Mouse (Mus musculus) layer of hippocampus, adult 9-10 months (tissue): ENCODE measurements around the gene Ccnd2.

Experiments used
- DNase-seq: peaks from one replicate; pipeline ENCODE4 v3.0.0; 2022; ENCODE audit warnings: low spot score

The Ccnd2 gene

DNA sequence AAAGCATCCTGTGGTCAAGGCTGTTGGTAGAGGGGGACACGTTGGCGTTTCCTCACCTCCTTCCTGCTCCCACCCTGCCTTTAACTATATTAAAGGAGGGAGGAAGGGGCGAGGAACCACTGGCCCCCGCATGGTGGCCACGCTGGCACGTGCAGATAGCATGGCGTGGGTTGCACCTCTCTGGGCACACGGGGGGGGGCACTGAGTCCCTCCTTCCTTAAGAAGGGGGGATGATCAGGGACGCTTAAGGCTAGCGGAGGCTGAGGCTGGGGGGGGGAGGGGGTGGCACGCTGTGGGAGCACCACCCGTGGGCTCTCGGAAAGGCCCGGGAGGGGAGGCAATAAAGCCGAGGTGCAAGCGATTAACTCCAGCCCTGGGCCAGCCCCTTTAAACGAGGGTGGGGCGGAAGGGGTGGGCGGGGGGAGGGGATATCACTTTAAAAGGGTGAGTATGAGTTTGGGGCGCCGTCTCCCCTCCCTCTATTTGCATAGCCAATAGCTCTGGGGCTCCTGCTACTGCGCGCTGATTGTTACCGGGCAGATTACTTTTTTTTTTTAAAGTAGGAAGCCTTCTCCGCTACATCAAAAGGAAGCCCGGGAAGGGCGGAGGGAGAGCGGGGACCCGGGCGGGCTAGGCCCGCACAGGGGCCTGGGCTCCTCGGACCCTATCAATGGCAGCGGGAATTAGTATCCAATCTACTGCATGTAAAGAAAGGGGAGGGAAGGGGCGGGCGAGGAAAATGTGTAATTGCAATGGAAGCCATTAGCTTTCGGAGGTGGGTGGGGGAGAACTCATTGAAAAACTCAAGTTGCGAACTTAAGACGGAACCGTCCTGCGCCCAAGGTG, at the start of gene Ccnd2:
Ccnd2 (minus strand) TSS at position 88 of the 846 bp plus-strand sequence.
- no peak for DNase-seq

DNA sequence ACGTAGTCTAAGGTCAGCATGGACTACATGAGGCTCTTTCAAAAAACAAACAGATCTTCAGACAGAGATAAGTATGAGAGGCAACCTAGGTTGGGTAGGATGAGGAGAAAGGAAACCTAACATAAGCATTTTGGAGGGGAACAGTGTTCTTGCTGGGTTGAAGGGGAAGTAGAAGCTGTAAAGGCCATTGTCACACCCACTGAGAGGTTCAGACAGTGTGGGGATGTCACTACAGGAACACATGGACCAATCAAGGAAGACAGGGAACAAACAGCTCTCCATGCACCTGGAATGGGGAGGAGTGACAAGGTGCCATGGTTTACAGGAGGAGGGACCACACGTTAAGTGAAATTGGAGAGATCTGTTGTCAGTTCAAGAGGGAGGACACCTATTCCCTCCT, 45.0 kb upstream of the Ccnd2 start:
- no peak for DNase-seq

DNA sequence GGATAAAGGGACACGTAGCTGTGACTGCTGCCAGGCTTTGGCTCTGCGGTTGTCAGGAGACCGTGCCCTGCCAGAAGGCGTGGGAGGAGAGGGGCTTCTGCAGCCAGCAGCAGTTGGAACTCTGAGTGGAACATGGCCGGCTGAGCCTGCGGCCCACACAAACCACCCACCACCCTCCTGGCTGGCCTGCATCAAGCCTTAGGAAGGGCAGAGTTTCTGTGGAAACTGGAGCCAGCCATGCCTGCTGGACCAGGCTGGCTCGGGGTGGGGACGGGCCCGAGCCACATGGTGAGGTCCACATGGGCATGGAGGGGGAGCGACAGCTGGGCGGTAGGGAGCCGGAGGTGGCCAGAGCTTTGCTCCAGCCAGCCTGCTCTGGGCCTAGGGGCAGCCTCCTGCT, 29.3 kb upstream of the Ccnd2 start:
- no peak for DNase-seq

DNA sequence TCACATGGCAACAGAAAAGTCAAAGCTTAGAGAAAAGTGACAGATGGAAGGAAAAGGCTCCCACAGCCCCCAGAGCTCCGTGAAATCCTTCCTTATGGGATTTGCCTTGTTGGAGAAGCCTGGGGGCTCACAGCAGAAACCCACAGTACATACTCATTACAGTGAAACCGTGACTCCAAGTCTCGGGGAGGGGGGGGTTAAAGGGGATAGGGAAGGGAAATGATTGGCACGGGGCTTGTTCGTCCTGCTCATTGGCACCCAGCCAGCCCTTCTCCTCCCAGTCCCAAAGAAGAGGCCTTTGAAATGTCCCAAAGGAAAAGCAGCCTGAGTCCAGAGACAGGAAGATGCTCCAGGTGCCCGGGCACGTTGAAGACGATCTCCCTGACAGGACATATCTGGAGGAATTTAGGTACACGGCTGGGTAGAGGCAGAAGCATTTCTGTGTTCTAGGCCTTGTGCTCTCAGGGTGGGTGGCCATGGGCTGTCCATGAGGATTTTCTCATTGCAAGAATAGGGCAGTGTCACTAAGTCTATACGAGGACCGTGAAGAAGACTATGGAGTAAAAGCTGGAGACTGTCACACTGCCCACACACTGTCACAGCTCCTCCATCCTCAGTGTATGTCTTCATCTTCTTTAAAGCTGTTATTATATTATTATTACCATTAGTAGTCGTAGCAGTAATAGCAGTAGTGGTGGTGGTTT, 27.2 kb upstream of the Ccnd2 start:
- no peak for DNase-seq

DNA sequence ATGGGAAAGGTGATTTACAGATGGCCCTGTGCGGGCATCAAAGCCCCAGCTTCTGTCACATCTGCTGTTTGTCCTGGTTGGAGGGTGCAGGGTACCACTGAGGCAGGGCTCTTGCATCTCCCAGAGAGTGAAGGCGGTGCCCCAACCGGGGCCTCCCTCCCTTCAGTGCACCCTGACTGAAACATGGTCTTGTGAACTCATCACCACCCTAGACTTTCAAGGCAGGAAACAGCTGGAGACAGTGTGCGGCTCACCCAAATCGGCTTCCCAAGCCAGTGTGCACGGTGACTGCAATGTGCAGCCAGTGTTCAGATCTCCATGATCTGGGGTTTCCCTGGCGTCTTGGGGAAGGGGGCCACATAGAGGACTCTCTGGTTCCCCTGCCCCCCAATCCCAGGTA, 26.0 kb upstream of the Ccnd2 start:
- DNase-seq = no peak

GRCm38 (mm10) chr6:127177441-127177840, 25.4 kb upstream of the Ccnd2 start:
- no peak for DNase-seq

- no peak for DNase-seq
Measured at GRCm38 (mm10) chr6:127172461-127172860, 20.5 kb upstream of the Ccnd2 start.

- DNase-seq = no peak
Measured at GRCm38 (mm10) chr6:127170734-127171133, 18.7 kb upstream of the Ccnd2 start.

DNA sequence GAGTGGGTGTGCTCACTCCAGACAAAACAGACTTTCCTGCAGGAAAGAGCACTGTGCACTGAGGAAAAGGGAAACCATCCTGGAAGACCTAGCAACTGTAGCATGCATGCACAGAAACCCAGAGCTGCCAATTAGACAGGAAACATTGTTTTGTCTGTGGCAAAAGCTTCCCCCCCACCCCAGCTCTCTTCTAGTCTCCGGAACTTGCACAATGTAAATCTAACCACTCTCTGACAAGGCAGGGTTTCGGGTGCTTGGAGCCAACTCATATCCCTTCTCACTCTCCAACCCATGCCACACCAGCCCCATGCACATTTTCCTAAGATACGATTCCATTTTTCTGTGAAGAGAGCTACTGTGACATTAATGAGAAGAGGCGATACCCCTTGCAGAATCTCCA, 13.7 kb upstream of the Ccnd2 start:
- DNase-seq = no peak

DNA sequence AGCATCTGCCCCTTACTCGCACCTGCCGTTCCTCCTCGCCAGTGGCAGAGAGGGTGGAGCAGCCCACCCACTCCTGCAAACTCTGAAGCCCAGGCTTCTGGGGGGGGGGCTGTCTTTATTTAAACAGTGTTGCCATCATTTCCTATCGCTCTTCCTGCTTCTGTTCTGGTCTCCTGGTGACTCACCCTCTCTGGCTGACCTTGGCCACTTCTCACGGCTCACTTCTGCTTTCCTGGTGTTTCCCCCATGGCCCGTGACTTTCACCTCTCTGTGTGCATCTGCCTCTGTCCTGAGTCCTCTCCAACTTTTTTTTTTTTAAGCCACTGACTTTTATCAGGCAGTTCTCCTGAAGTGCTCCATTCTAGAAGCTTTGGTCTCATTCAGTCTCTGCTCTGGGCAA, 10.8 kb upstream of the Ccnd2 start:
- no peak for DNase-seq

DNA sequence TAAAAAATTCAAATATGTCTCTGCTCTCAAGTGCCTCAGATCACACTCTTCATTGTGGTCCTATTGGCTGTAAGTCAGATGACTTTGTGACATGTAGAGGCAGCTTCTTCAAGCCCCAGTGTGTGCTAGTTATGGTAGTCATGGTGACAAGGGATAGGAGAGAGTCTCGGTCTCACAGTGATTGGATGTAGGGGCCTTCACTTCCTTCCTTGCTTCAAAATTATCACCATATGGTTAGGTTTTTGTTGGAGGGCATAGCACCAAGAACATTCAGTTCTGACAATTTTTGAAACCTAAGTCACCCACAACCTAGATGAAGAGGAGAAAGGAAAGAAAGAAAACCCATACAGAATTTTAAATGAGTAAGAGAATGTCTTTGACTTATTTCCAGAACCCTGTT, 5.3 kb upstream of the Ccnd2 start:
- DNase-seq = no peak

GRCm38 (mm10) chr6:127155468-127155867, 3.5 kb upstream of the Ccnd2 start:
- DNase-seq = no peak

GRCm38 (mm10) chr6:127154708-127155268, 2.8 kb upstream of the Ccnd2 start:
- DNase-seq = no peak

DNA sequence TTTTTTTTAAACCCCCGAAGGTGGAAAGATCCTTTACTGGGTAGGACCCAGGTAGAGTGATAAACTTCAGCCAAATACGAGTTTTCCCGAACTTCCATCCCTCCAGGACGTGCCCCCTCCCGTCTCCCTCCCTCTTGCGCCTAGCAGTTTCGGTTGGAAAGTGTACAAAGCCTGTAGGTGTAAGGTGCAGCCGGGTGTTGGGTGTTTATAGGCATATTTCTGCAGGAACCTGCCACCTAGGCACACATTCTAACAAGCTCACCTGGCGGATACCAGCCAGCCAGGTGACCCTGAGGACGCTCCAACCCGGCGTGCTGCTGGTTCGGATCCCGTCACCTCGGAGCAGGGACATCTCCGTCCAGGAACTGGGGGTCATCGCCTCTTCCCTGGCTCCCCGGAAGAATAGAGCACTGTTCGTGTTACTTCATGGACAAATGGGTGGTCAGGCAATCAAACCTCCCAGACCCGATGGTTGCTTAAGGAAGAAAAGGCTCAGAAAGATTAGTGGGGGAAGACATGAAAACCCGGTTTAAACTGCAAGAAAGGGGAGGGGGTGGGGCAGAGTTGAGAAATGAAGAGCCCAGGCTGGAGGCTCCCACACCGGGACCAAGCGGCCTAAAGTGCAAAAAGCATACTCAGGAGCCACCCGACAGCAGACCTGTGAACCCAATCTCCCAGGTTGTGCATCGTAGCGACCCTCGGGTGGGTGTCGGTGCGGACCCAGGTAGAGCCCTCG, 2.1 kb upstream of the Ccnd2 start:
- DNase-seq = no peak

GRCm38 (mm10) chr6:127153296-127153800, 1.4 kb upstream of the Ccnd2 start:
- DNase-seq = no peak

DNA sequence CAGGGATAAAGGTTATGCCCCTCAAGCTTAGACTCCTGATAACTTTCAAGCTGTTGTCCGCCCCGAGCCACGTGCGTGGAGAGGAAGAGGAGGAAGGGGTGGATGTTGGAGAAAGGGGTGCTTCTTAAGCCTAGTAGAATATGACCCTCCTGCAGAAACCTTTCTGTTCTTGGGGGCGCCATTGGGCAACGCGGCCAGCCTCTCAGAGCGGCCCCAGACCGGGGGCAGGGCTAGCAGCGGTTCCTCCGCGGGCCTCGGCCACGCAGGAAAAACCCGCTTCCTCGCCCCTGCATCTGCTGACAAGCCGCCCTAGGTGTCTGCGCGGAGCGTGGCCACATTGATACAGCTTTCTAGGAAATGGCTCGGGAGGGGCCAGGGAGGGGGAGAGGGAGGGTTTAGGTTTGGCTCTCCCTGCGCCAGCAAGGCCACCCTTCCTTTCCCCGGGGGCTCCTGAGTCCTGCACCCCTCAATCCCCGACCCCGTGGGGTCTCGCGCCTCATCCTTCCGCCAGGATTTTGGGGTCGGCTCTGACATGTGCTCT, 358 bp downstream of the Ccnd2 start:
- DNase-seq = no peak

DNA sequence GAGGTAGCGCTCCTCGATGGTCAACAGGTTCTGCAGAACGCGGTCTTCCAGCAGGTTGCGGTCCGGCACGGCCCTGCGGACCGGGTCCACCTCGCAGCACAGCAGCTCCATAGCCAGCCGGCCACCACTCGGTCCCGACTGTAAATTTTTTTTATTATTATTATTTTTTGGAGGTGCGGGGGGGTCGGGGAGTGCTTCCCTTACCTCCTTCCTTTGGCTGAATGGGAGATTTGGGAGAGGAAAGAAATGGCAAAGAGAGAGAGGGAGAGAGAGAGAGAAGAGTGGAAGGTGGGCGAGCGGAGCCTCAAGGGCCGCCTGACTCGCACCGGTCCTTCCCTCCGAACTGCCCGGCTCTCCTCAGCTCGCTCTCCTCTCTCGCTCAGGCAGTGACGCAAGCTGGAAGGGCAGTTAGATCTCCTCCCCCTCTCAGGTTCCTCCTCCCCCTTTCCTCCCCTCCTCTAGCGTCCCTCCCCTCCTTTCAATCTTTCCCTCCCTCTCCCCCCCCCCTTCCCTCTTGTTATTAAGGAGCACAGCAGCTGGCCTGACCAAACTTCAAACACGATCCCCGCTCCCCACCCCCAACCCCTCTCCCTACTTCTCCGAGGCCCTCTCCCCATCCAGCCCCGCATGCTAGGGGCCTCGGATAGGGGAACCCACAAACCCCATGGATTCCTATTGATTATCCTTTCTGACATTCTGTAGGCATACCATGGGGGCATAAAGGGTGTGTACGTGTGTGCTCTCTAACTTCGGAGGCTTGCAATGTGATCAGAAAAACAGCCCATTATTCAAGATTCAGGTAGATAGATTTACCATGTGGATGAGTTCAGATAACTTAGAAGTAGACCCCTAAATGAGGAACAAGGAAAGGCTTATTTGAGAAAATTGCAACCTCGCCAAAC, 1.1 kb downstream of the Ccnd2 start:
- DNase-seq = no peak

DNA sequence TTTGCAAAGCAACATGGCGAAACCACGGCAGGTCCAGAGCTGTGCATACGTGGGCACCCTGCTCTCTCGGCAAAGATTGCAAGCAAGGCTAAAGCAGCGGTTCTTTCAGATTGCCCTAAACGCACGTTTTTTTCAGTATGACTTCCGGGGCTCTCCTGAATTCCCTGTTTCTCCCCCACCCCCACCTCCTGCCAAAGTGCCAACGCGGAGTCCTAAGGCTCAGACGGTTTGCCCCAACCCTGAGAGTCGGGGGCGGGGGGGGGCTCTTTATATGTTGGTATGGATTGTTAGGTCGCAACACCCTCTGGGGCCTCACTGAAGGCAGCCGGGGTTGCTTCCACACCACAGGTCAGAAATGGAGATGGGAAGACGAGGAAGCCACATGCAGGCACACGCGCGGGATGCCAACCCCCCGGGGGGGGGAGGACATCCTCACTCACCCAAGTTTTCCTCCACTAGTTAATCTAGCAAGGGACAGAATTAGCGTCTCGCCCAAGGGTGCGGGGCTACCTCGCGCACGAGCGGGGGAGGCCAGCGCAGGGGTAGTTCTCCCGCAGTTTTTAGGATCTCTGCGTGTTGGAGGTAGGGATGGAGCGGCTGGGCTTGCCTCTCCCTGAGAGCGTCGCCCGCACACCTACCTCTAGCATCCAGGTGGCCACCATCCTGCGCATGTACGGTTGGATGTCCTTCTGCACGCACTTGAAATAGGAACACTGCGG, 1.9 kb downstream of the Ccnd2 start:
- DNase-seq = no peak

DNA sequence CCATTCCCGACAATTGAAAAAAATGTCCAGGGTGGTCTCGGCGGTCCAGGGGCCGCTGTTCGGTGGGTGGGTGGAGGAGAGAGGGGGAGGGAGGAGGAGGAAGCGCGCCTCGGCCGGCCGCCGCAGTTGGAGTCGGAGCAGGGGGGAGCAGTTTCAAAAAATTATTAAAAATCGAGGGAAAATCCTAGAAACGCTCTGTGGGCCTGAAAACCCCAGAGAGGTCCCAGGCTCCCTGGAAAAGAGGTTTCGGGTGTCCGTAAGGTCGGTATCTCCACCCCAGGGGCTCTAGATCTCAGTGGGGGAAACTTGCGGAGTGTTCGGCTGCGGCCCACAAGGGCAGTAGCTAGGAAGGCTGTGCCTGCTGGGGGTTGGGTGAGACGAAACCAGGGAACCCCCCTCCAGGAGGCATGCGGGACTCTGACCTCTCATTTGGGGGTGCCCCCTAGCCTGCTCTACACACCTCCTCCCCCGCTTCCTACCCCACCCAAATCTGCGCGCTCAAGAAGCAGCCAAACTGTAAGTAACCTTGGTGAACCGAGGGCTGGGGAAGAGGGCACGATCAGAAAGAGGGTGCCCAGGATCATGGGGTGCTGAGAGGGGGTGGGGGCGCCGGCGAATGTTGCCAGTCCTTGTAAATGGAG, 2.6 kb downstream of the Ccnd2 start:
- no peak for DNase-seq
